Mouse (Mus musculus): ENCODE data around the gene Bbx. TPM values are rescaled to one million over a fixed set of nuclear protein-coding genes. Genes with fewer than 3 reads are reported as not detected.

Bbx gene
- polyA plus RNA-seq, 1 experiment from 2014 or later: 38.0 TPM

GRCm38 (mm10) chr16:50226274-50226673 lies 205.9 kb downstream of the Bbx start:
- H3K27ac ChIP-seq (ENCODE audit: low read depth, low read length): no peak overlapping the region
- no peaks in the 10 kb centered on the region; the same call in 1 of the 2 replicates for H3K36me3 ChIP-seq (ENCODE audit: control insufficient read depth, insufficient read depth, low read length)
- no peak overlapping the region for H3K9ac ChIP-seq (ENCODE audit: low read length)
- ATAC-seq (replicated peaks; ENCODE audit: low FRiP score) (no peak), DNase-seq (ENCODE audit: low spot score) (no peak)
- H3K27me3 ChIP-seq (ENCODE audit: control insufficient read depth, insufficient read depth, low read length): no peaks in the 10 kb centered on the region
- no peak overlapping the region for H3K4me2 ChIP-seq (ENCODE audit: low read depth, low read length, severe bottlenecking)
- no peaks in the 10 kb centered on the region for H3K4me1 ChIP-seq (replicated peaks; ENCODE audit: control insufficient read depth, insufficient read depth, low read length)
- no peaks in the 10 kb centered on the region for H3K9me3 ChIP-seq (ENCODE audit: control insufficient read depth, low read length)
- H3K4me3 ChIP-seq (ENCODE audit: low read depth, low read length): no peak overlapping the region
- 67% methylated on average over 1 of the region's 1 CpGs for WGBS

GRCm38 (mm10) chr16:50224946-50225345 lies 207.2 kb downstream of the Bbx start:
- Histone ChIP-seq H3K9ac (ENCODE audit: low read length) (no peak overlapping the region), H3K4me1 (replicated peaks; ENCODE audit: control insufficient read depth, insufficient read depth, low read length) (no peaks in the 10 kb centered on the region), H3K27me3 (ENCODE audit: control insufficient read depth, insufficient read depth, low read length) (no peaks in the 10 kb centered on the region), H3K36me3 (ENCODE audit: control insufficient read depth, insufficient read depth, low read length) (no peaks in the 10 kb centered on the region; the same call in 1 of the 2 replicates), H3K9me3 (ENCODE audit: control insufficient read depth, low read length) (no peaks in the 10 kb centered on the region), H3K4me3 (ENCODE audit: low read depth, low read length) (no peak overlapping the region), H3K4me2 (ENCODE audit: low read depth, low read length, severe bottlenecking) (no peak overlapping the region), H3K27ac (ENCODE audit: low read depth, low read length) (no peak overlapping the region)
- ATAC-seq (replicated peaks; ENCODE audit: low FRiP score) (no peak), DNase-seq (ENCODE audit: low spot score) (no peak)
- WGBS: 91% methylated on average over 3 of the region's 3 CpGs

- H3K27me3 ChIP-seq (ENCODE audit: control insufficient read depth, insufficient read depth, low read length): no peaks in the 10 kb centered on the region
Observed at GRCm38 (mm10) chr16:50220734-50221501, 211.3 kb downstream of the Bbx start.

GRCm38 (mm10) chr16:50217084-50217483 lies 215.1 kb downstream of the Bbx start:
- Histone ChIP-seq H3K27ac (ENCODE audit: low read depth, low read length) (no peak overlapping the region), H3K4me2 (ENCODE audit: low read depth, low read length, severe bottlenecking) (no peak overlapping the region), H3K9me3 (ENCODE audit: control insufficient read depth, low read length) (no peaks in the 10 kb centered on the region), H3K4me1 (replicated peaks; ENCODE audit: control insufficient read depth, insufficient read depth, low read length) (no peaks in the 10 kb centered on the region), H3K27me3 (ENCODE audit: control insufficient read depth, insufficient read depth, low read length) (no peaks in the 10 kb centered on the region), H3K9ac (ENCODE audit: low read length) (no peak overlapping the region), H3K36me3 (ENCODE audit: control insufficient read depth, insufficient read depth, low read length) (no peaks in the 10 kb centered on the region; the same call in 1 of the 2 replicates), H3K4me3 (ENCODE audit: low read depth, low read length) (no peak overlapping the region)
- ATAC-seq (replicated peaks; ENCODE audit: low FRiP score): no peak
- DNase-seq (ENCODE audit: low spot score): no peak

More at GRCm38 (mm10) chr16:50220734-50221501, 211.3 kb downstream of the Bbx start:
- H3K9ac ChIP-seq (ENCODE audit: low read length): no peak overlapping the region
- H3K4me1 ChIP-seq (replicated peaks; ENCODE audit: control insufficient read depth, insufficient read depth, low read length): no peaks in the 10 kb centered on the region
- no peak overlapping the region for H3K27ac ChIP-seq (ENCODE audit: low read depth, low read length)
- WGBS: 93% methylated on average over 8 of the region's 8 CpGs
- no peak for ATAC-seq (replicated peaks; ENCODE audit: low FRiP score)
- H3K4me3 ChIP-seq (ENCODE audit: low read depth, low read length): no peak overlapping the region
- DNase-seq (ENCODE audit: low spot score): no peak
- H3K36me3 ChIP-seq (ENCODE audit: control insufficient read depth, insufficient read depth, low read length): no peaks in the 10 kb centered on the region; the same call in 1 of the 2 replicates
- H3K4me2 ChIP-seq (ENCODE audit: low read depth, low read length, severe bottlenecking): no peak overlapping the region
- no peaks in the 10 kb centered on the region for H3K9me3 ChIP-seq (ENCODE audit: control insufficient read depth, low read length)

- no peaks in the 10 kb centered on the region for H3K36me3 ChIP-seq (ENCODE audit: control insufficient read depth, insufficient read depth, low read length)
- no peak overlapping the region for H3K27ac ChIP-seq (ENCODE audit: low read depth, low read length)
- DNase-seq (ENCODE audit: low spot score): no peak
- no peak overlapping the region for H3K9ac ChIP-seq (ENCODE audit: low read length)
- no peak overlapping the region for H3K4me3 ChIP-seq (ENCODE audit: low read depth, low read length)
- H3K9me3 ChIP-seq (ENCODE audit: control insufficient read depth, low read length): no peaks in the 10 kb centered on the region
- 93% methylated on average over 4 of the region's 4 CpGs for WGBS
- no peak overlapping the region for H3K4me2 ChIP-seq (ENCODE audit: low read depth, low read length, severe bottlenecking)
- H3K4me1 ChIP-seq (replicated peaks; ENCODE audit: control insufficient read depth, insufficient read depth, low read length): no peaks in the 10 kb centered on the region
- no peak for ATAC-seq (replicated peaks; ENCODE audit: low FRiP score)
- H3K27me3 ChIP-seq (ENCODE audit: control insufficient read depth, insufficient read depth, low read length): no peaks in the 10 kb centered on the region
Observed at GRCm38 (mm10) chr16:50211727-50212126, 220.5 kb downstream of the Bbx start.

GRCm38 (mm10) chr16:50211231-50211630 lies 221.0 kb downstream of the Bbx start:
- Histone ChIP-seq H3K4me2 (ENCODE audit: low read depth, low read length, severe bottlenecking) (no peak overlapping the region), H3K4me3 (ENCODE audit: low read depth, low read length) (no peak overlapping the region), H3K9ac (ENCODE audit: low read length) (no peak overlapping the region), H3K4me1 (replicated peaks; ENCODE audit: control insufficient read depth, insufficient read depth, low read length) (no peaks in the 10 kb centered on the region), H3K27ac (ENCODE audit: low read depth, low read length) (no peak overlapping the region), H3K36me3 (ENCODE audit: control insufficient read depth, insufficient read depth, low read length) (no peaks in the 10 kb centered on the region), H3K9me3 (ENCODE audit: control insufficient read depth, low read length) (no peaks in the 10 kb centered on the region), H3K27me3 (ENCODE audit: control insufficient read depth, insufficient read depth, low read length) (no peaks in the 10 kb centered on the region)
- no peak for ATAC-seq (replicated peaks; ENCODE audit: low FRiP score)
- no peak for DNase-seq (ENCODE audit: low spot score)
- WGBS: 81% methylated on average over 6 of the region's 6 CpGs

- WGBS: 84% methylated on average over 2 of the region's 2 CpGs
- no peak for ATAC-seq (replicated peaks; ENCODE audit: low FRiP score)
- DNase-seq (ENCODE audit: low spot score): no peak
Observed at GRCm38 (mm10) chr16:50210742-50211141, 221.4 kb downstream of the Bbx start.

GRCm38 (mm10) chr16:50204944-50205343 lies 227.2 kb downstream of the Bbx start:
- H3K27ac ChIP-seq (ENCODE audit: low read depth, low read length): no peak overlapping the region
- no peak overlapping the region for H3K4me2 ChIP-seq (ENCODE audit: low read depth, low read length, severe bottlenecking)
- 88% methylated on average over 3 of the region's 3 CpGs for WGBS
- no peaks in the 10 kb centered on the region for H3K27me3 ChIP-seq (ENCODE audit: control insufficient read depth, insufficient read depth, low read length)
- ATAC-seq (replicated peaks; ENCODE audit: low FRiP score): no peak
- DNase-seq (ENCODE audit: low spot score): no peak
- H3K9ac ChIP-seq (ENCODE audit: low read length): no peak overlapping the region
- no peak overlapping the region for H3K4me3 ChIP-seq (ENCODE audit: low read depth, low read length)
- H3K9me3 ChIP-seq (ENCODE audit: control insufficient read depth, low read length): no peaks in the 10 kb centered on the region
- H3K4me1 ChIP-seq (replicated peaks; ENCODE audit: control insufficient read depth, insufficient read depth, low read length): no peaks in the 10 kb centered on the region
- H3K36me3 ChIP-seq (ENCODE audit: control insufficient read depth, insufficient read depth, low read length): no peaks in the 10 kb centered on the region; the same call in 1 of the 2 replicates

More at GRCm38 (mm10) chr16:50210742-50211141, 221.4 kb downstream of the Bbx start:
- H3K4me2 ChIP-seq (ENCODE audit: low read depth, low read length, severe bottlenecking): no peak overlapping the region
- H3K4me3 ChIP-seq (ENCODE audit: low read depth, low read length): no peak overlapping the region
- H3K27ac ChIP-seq (ENCODE audit: low read depth, low read length): no peak overlapping the region
- H3K36me3 ChIP-seq (ENCODE audit: control insufficient read depth, insufficient read depth, low read length): no peaks in the 10 kb centered on the region
- no peaks in the 10 kb centered on the region for H3K27me3 ChIP-seq (ENCODE audit: control insufficient read depth, insufficient read depth, low read length)
- H3K9ac ChIP-seq (ENCODE audit: low read length): no peak overlapping the region
- no peaks in the 10 kb centered on the region for H3K9me3 ChIP-seq (ENCODE audit: control insufficient read depth, low read length)
- no peaks in the 10 kb centered on the region for H3K4me1 ChIP-seq (replicated peaks; ENCODE audit: control insufficient read depth, insufficient read depth, low read length)

Data from forebrain, embryonic 11.5 days (tissue).